Mouse (Mus musculus) limb, embryonic 12.5 days (tissue): ENCODE results near the gene Prss1. TPM values are rescaled to one million over a fixed set of nuclear protein-coding genes. Genes with fewer than 3 reads are reported as not detected.
"Not testable (repeated sequence)": the region's sequence is repeated elsewhere in the genome, so short reads cannot be mapped to it uniquely, and the experiment has no call there.

Source experiments
- ATAC-seq: fragments of 200-750 bp; cut with Nextera tagmentation; 2 replicates; pipeline ENCODE4 v1.8.0; 2017; ENCODE audit warnings: low read depth, moderate TSS enrichment; ENCODE audit not compliant: insufficient number of reproducible peaks, insufficient read depth, low FRiP score, low TSS enrichment
- H3K27ac ChIP-seq: fragments of 300-500 bp; sonication (generic); 2 replicates; pipeline ENCODE4 v1.5.1; 2016; ENCODE audit warnings: mild to moderate bottlenecking, moderate library complexity
- H3K27me3 ChIP-seq: fragments of 300-500 bp; sonication (generic); 2 replicates; pipeline ENCODE4 v1.6.1; 2016; ENCODE audit warnings: mild to moderate bottlenecking, moderate library complexity
- H3K36me3 ChIP-seq: fragments of 300-500 bp; sonication (generic); 2 replicates; pipeline ENCODE4 v1.6.1; 2016; ENCODE audit warnings: mild to moderate bottlenecking, moderate library complexity
- H3K4me1 ChIP-seq: fragments of 300-500 bp; sonication (generic); replicated peaks from 2 replicates; pipeline ENCODE4 v1.6.1; 2016
- H3K4me2 ChIP-seq: fragments of 300-500 bp; sonication (generic); 2 replicates; pipeline ENCODE4 v1.6.1; 2016; ENCODE audit warnings: mild to moderate bottlenecking, moderate library complexity
- H3K4me3 ChIP-seq: fragments of 300-500 bp; sonication (generic); replicated peaks from 2 replicates; pipeline ENCODE4 v1.5.1; 2016; ENCODE audit warnings: mild to moderate bottlenecking
- H3K9ac ChIP-seq: fragments of 300-500 bp; sonication (generic); replicated peaks from 2 replicates; pipeline ENCODE4 v1.6.1; 2016; ENCODE audit warnings: mild to moderate bottlenecking, moderate library complexity
- H3K9me3 ChIP-seq: fragments of 300-500 bp; sonication (generic); 2 replicates; pipeline ENCODE4 v1.6.1; 2016; ENCODE audit warnings: mild to moderate bottlenecking, moderate library complexity
- WGBS: fragments of 180-500 bp; shearing (Covaris S2); methylation state at CpG from one replicate; pipeline ENCODE4 v1.1.7; 2016; 5-methylcytosine and 5-hydroxymethylcytosine counted together
- polyA plus RNA-seq: library from polyadenylated mRNA; unstranded; fragments of >200 nt; fragmentation: Nextera tagmentation; extraction: Ambion mirVana; gene quantifications from 2 replicates; pipeline ENCODE4 v1.2.1, GENCODE M21; 2016

Gene Prss1
- not detected in 2 replicates for polyA plus RNA-seq

DNA sequence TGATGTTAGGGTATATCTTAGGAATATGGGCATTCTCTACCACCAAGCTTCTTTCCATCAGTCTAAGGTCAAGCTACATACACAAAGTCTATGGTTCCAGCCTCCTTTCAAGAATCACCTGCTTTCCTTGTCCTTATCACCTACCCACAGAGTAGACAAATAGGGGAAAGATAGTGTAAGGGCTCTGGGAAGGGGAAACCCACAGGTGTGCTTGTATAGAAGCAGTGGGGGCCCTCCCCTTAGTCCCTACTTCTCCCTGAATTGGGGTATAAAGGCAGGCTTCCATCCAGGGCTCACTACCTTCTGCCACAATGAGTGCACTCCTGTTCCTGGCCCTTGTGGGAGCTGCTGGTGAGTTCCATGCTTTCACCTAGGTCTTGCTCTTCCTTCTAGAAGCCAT lies at the start of gene Prss1:
Gene Prss1, plus strand, starts transcription at position 301 of the 400 bp plus-strand sequence.
- H3K4me2 ChIP-seq, H3K4me1 ChIP-seq, H3K36me3 ChIP-seq: not testable (repeated sequence)

DNA sequence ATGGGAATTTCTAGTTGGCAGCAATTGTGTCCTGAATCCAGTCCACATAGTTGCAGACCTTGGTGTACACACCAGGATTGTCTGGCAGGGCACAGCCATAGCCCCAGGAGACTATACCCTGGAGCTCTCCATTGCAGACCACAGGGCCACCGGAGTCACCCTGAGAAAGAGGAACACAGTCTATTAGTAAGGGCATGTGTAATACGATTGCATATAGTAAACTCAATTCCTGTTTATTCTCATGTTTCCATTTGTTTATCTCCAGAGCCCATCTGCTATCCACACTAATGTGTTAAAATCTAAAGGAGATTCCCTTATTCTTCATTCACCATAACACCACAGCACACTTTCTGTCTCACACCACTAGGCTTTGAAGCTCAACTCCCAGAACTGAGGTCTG lies 16.5 kb upstream of the Prss1 start:
- not testable (repeated sequence) for H3K4me1 ChIP-seq, H3K27ac ChIP-seq, H3K4me3 ChIP-seq, H3K27me3 ChIP-seq, H3K9me3 ChIP-seq, H3K4me2 ChIP-seq, H3K9ac ChIP-seq, H3K36me3 ChIP-seq, ATAC-seq
- WGBS = 86% methylated on average over 2 of the region's 2 CpGs

More for the DNA sequence above, at the start of gene Prss1:
- not testable (repeated sequence) for ATAC-seq, H3K9me3 ChIP-seq, H3K4me3 ChIP-seq, H3K27me3 ChIP-seq, H3K9ac ChIP-seq, H3K27ac ChIP-seq

DNA sequence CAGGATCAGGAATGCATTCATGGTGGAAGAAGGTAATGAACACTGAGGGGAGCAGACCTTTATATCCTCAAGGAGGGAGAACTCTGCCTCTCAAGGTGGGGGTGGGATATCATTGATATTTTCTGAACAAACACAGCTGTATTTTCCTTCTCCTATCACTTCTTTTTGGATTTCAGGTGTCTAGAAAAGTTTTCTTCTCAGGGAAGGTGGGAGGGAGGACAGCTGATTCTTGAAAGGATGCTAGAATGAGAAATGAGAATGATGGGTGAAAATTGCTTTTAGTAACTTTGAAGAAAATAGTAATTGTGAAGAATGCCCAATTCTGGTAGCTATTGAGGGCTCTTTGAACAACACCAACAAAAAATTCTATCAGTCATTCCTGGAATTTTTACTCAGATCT lies 12.7 kb upstream of the Prss1 start, which contains the start of gene Gm10334:
Gene Gm10334, minus strand, starts transcription at position 101 of the 400 bp plus-strand sequence.
- H3K4me1 ChIP-seq, ATAC-seq, H3K9ac ChIP-seq, H3K36me3 ChIP-seq, H3K27me3 ChIP-seq, H3K4me3 ChIP-seq, H3K27ac ChIP-seq, H3K9me3 ChIP-seq, H3K4me2 ChIP-seq: not testable (repeated sequence)

DNA sequence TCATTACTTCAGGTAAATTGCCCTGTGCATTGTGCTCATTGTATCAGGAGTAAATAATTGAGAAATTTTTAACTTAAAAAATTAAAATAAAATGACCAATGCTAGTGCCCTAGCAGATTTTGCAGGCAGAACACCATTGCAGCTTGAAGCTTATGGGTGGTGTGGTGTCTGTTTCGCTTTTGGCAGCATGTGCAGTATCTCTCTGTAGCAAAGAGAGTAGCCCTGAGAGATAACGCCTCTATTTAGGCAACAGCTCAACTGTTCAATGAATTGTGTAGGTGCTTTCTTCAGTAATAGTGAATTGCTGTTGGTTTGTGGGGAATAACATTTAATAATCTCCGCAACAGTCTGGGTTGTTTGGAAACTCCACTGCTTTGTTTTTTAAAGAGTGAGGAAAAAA lies 40.6 kb downstream of the Prss1 start:
- H3K4me1 ChIP-seq = no peaks in the 10 kb centered on the region
- no peak overlapping the region for H3K27ac ChIP-seq
- ATAC-seq = no peak
- no peak overlapping the region for H3K9ac ChIP-seq
- no peaks in the 10 kb centered on the region for H3K9me3 ChIP-seq
- H3K4me3 ChIP-seq = no peak overlapping the region
- H3K4me2 ChIP-seq = no peak overlapping the region
- WGBS = 86% methylated on average over 3 of the region's 3 CpGs
- H3K36me3 ChIP-seq = no peaks in the 10 kb centered on the region
- H3K27me3 ChIP-seq = no peaks in the 10 kb centered on the region

DNA sequence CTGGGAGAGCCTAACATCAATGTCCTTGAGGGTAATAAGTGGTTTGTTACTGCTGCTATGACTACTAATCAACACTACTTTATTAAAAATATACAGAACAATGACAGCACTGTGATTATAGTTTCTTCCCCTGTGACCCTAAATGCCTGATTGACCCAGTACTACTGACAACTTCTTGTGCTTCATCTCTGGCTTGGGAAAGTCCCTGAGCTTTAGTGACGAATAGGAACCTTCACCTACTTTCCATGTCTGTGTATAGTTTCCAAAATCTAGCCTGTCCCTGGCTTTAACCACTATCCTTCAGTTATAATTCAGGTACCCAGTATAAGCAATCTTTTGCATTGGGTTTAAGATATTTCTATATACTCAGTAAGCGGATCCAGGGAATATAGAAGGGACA lies 46.2 kb downstream of the Prss1 start:
- WGBS = 85% methylated on average over 2 of the region's 2 CpGs
- Histone ChIP-seq H3K27ac (no peak overlapping the region), H3K36me3 (no peaks in the 10 kb centered on the region), H3K27me3 (no peaks in the 10 kb centered on the region), H3K4me1 (no peaks in the 10 kb centered on the region), H3K9ac (no peak overlapping the region), H3K4me2 (no peak overlapping the region), H3K4me3 (no peak overlapping the region), H3K9me3 (no peaks in the 10 kb centered on the region)
- ATAC-seq = no peak

GRCm38 (mm10) chr6:41505323-41505722 lies 46.6 kb downstream of the Prss1 start:
- H3K36me3 ChIP-seq = no peaks in the 10 kb centered on the region
- no peak for ATAC-seq
- no peaks in the 10 kb centered on the region for H3K27me3 ChIP-seq
- H3K9me3 ChIP-seq = no peaks in the 10 kb centered on the region
- H3K4me3 ChIP-seq = no peak overlapping the region
- no peak overlapping the region for H3K27ac ChIP-seq
- no peak overlapping the region for H3K9ac ChIP-seq
- H3K4me1 ChIP-seq = no peaks in the 10 kb centered on the region
- H3K4me2 ChIP-seq = no peak overlapping the region
- WGBS = 76% methylated on average over 6 of the region's 6 CpGs

Other genes with a start within 250 kb of the Prss1 start
- gene Try4, start 156.7 kb upstream of the Prss1 start, polyA plus RNA-seq = not detected in 2 replicates
- not detected in 2 replicates for gene Try5, start 142.1 kb upstream of the Prss1 start, polyA plus RNA-seq
- not detected in 2 replicates for gene Try10, start 104.8 kb upstream of the Prss1 start, polyA plus RNA-seq
- gene Prss3, start 81.3 kb upstream of the Prss1 start, polyA plus RNA-seq = not detected in 2 replicates
- gene Gm5771, start 66.6 kb upstream of the Prss1 start, polyA plus RNA-seq = not detected in 2 replicates
- gene Gm10334, start 12.8 kb upstream of the Prss1 start, polyA plus RNA-seq = not detected in 2 replicates
- gene Prss2, start 62.9 kb downstream of the Prss1 start, polyA plus RNA-seq = not detected in 2 replicates
- 20.2 and 26.2 TPM in 2 replicates for gene Ephb6, start 146.6 kb downstream of the Prss1 start, polyA plus RNA-seq
- 0.36 and 0.51 TPM in 2 replicates for gene Trpv6, start 177.5 kb downstream of the Prss1 start, polyA plus RNA-seq
- not detected in 2 replicates for gene Trpv5, start 221.8 kb downstream of the Prss1 start, polyA plus RNA-seq
- not detected in 2 replicates for gene Llcfc1, start 225.5 kb downstream of the Prss1 start, polyA plus RNA-seq
- gene Kel, start 245.4 kb downstream of the Prss1 start, polyA plus RNA-seq = 5.7 and 7.8 TPM in 2 replicates